Mouse (Mus musculus) hindbrain, embryonic 11.5 days (tissue): Measurements from ENCODE around the gene Wfdc10. TPM values are rescaled to one million over a fixed set of nuclear protein-coding genes. Genes with fewer than 3 reads are reported as not detected.

Experiments used
- ATAC-seq: fragments of 200-750 bp; cut with Nextera tagmentation; 2 replicates; pipeline ENCODE4 v1.8.0; 2017; ENCODE audit warnings: mild to moderate bottlenecking, moderate TSS enrichment, moderate library complexity; ENCODE audit not compliant: low FRiP score
- DNase-seq: peaks from one replicate; pipeline ENCODE4 v3.0.0-alpha.2; 2015; ENCODE audit warnings: low spot score
- H3K27ac ChIP-seq: fragments of 300-500 bp; sonication (generic); 2 replicates; pipeline ENCODE4 v1.5.1; 2014; ENCODE audit warnings: mild to moderate bottlenecking, low read depth, low read length
- H3K27me3 ChIP-seq: fragments of 300-500 bp; sonication (generic); 2 replicates; pipeline ENCODE4 v1.6.1; 2014; ENCODE audit warnings: mild to moderate bottlenecking, low read length, moderate library complexity, mixed read lengths; ENCODE audit not compliant: control insufficient read depth, insufficient read depth
- H3K36me3 ChIP-seq: fragments of 300-500 bp; sonication (generic); 2 replicates; pipeline ENCODE4 v1.6.1; 2014; ENCODE audit warnings: mild to moderate bottlenecking, low read length, moderate library complexity, mixed read lengths; ENCODE audit not compliant: control insufficient read depth, insufficient read depth
- H3K4me1 ChIP-seq: fragments of 300-500 bp; sonication (generic); replicated peaks from 2 replicates; pipeline ENCODE4 v1.6.1; 2014; ENCODE audit warnings: low read length, mixed read lengths; ENCODE audit not compliant: control insufficient read depth, insufficient read depth
- H3K4me2 ChIP-seq: fragments of 300-500 bp; sonication (generic); replicated peaks from 2 replicates; pipeline ENCODE4 v1.6.1; 2014; ENCODE audit warnings: mild to moderate bottlenecking, low read depth, low read length
- H3K4me3 ChIP-seq: fragments of 300-500 bp; sonication (generic); 2 replicates; pipeline ENCODE4 v1.5.1; 2014; ENCODE audit warnings: low read depth, low read length
- H3K9ac ChIP-seq: fragments of 300-500 bp; sonication (generic); 2 replicates; pipeline ENCODE4 v1.6.1; 2014; ENCODE audit warnings: low read depth, low read length
- H3K9me3 ChIP-seq: fragments of 300-500 bp; sonication (generic); 2 replicates; pipeline ENCODE4 v1.6.1; 2016; ENCODE audit warnings: low read length; ENCODE audit not compliant: control insufficient read depth
- WGBS: fragments of 180-500 bp; shearing (Covaris S2); extraction: QIAGEN DNeasy Blood & Tissue Kit; methylation state at CpG from one replicate; pipeline ENCODE4 v1.1.7; 2014; 5-methylcytosine and 5-hydroxymethylcytosine counted together
- polyA plus RNA-seq: library from polyadenylated mRNA; unstranded; fragments of >200 nt; fragmentation: Nextera tagmentation; extraction: Ambion mirVana; gene quantifications from 2 replicates; pipeline ENCODE4 v1.2.1, GENCODE M21; 2014

The Wfdc10 gene
- polyA plus RNA-seq, 1 experiment from 2014 or later, result not detected

DNA sequence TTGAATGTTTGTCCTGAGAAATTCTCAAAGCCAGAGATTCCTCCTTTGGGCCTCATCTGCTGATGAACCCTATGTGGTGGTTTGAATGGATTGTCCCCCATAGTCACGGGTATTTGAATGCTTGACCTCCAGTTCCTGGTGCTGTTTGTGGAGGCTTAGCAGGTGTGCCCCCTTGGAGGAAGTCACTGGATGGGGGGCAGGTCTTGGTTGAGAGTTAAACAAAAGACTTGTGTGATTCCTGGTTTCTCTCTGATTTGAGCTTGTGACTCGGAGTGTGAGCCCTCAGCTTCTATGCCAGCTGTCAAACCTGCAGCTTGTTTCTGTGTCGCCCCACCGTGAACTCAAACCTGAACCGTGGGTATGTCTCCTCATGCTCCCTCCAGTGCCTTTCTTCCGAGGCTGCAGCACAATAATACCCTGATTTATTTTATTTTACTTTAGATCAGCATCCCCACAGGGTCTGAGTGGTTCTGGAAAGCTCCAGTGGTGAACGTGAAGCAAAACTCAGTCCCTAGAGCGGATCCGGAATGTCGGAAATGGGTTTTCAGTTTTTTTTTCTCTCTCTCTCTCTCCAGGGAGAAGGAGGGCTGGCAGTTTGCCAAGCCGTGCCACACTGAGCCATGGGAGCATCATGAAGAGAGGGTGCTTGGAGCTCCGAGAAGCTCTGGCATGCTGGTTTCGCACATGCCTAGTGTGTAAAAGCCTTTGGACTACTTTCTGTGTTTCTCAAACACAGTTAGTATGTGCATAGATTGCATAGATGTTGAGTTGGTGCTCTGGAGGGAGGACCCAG, 13.8 kb upstream of the Wfdc10 start:
- H3K27ac ChIP-seq, result no peak overlapping the region
- H3K9ac ChIP-seq, result no peak overlapping the region
- no peak for ATAC-seq
- no peak overlapping the region for H3K4me3 ChIP-seq
- H3K4me2 ChIP-seq, result no peak overlapping the region
- WGBS, result 82% methylated on average over 13 of the region's 13 CpGs
- H3K4me1 ChIP-seq, result no peaks in the 10 kb centered on the region
- H3K27me3 ChIP-seq, result no peaks in the 10 kb centered on the region
- DNase-seq, result no peak
- H3K36me3 ChIP-seq, result no peaks in the 10 kb centered on the region
- H3K9me3 ChIP-seq, result no peaks in the 10 kb centered on the region

DNA sequence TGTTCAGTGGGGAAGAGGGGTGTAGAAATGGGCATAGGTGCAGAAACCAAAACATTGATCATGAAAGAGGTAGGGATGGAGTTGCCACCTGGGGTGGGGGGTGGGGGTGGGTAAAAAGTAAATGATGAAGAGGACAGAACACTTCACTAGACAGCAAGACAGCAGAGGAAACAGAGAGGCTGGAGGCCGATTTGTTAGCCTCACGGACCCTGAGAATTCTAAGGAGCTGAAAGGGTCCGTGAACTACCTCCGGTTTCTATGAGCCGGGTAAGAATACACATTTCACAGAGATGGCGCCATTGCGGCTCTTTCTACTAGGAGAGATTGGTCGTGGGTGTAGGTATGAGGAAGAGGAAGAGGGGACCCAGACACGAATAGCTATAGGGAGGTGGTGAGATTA, 637 bp downstream of the Wfdc10 start, which contains the start of gene Wfdc9:
TSS of gene Wfdc9 (minus strand) at position 101 of the 400 bp plus-strand sequence.
- 82% methylated on average over 9 of the region's 9 CpGs for WGBS
- no peak for ATAC-seq
- H3K4me3 ChIP-seq, result no peak within 1 kb of the TSS
- no peaks in the 10 kb centered on the region for H3K36me3 ChIP-seq
- no peak within 1 kb of the TSS for H3K9ac ChIP-seq
- H3K9me3 ChIP-seq, result no peaks in the 10 kb centered on the region
- H3K4me1 ChIP-seq, result no peaks in the 10 kb centered on the region
- no peaks in the 10 kb centered on the region for H3K27me3 ChIP-seq
- DNase-seq, result no peak
- no peak within 1 kb of the TSS for H3K27ac ChIP-seq
- H3K4me2 ChIP-seq, result no peak within 1 kb of the TSS

DNA sequence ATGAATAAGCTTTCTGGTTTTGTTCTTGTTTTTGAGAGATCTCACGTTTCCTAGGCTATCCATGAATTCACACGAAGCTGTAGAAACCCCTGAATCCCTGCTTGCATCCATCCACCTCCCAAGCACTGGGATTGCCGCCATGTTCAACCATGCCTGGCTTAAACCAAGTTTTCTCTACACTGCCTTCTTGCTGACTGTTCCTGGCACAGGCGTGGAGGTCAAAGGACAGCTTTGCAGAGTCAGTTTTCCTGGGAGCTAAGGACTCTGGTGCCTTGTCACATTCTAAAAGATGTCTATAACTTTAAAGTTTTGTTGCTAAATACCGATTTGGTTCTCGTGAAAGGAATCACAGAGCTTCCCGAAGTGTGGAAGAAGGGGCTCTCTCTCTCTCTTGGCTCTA, 9.0 kb downstream of the Wfdc10 start:
- Histone ChIP-seq H3K9ac (no peak overlapping the region), H3K4me3 (no peak overlapping the region), H3K36me3 (no peaks in the 10 kb centered on the region), H3K4me2 (no peak overlapping the region), H3K27ac (no peak overlapping the region), H3K4me1 (no peaks in the 10 kb centered on the region), H3K27me3 (no peaks in the 10 kb centered on the region), H3K9me3 (no peaks in the 10 kb centered on the region)
- ATAC-seq (no peak), DNase-seq (no peak)
- 89% methylated on average over 7 of the region's 7 CpGs for WGBS

DNA sequence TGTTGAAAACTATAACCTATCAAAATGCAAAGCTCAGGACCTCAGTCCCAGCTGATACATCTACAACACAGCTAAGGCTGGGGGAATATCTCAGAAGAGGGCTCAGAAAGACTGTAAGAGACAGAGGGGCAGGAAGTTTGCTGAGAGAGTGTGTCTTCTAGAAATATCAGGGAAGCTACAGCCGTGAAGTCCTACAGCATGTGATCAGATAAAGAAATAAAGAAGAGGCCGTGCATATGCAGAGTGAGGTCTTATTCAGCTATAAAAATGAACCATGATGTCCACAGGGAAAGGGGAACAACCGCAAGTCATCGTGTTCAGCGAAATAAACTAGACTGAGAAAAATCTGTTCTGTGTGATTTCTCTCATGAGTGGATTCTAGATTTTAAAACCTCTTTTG, 14.4 kb downstream of the Wfdc10 start:
- Histone ChIP-seq H3K27ac (no peak overlapping the region), H3K27me3 (no peaks in the 10 kb centered on the region), H3K4me3 (no peak overlapping the region), H3K9me3 (no peaks in the 10 kb centered on the region), H3K4me2 (no peak overlapping the region), H3K4me1 (no peaks in the 10 kb centered on the region), H3K9ac (no peak overlapping the region), H3K36me3 (no peaks in the 10 kb centered on the region)
- no peak for DNase-seq
- ATAC-seq, result no peak
- WGBS, result 86% methylated on average over 5 of the region's 5 CpGs

DNA sequence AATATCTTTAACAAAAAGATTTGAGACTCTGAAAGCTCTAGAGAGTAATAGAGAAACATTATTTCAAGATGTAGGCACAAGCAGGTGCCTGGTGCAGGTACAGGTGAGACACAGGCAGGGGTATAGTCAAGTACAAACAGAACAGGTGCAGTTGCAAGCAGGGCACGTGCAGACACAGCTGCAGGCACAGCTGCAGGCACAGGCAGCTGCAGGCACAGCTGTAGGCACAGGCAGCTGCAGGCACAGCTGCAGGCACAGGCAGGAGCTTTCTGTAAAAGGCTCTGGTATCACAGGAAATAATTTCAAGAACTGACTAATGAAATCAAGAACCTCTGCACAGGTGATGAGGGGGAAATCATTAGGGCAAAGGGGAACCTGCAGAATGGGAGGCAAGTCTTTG, 15.1 kb downstream of the Wfdc10 start:
- Histone ChIP-seq H3K9ac (no peak overlapping the region), H3K4me1 (no peaks in the 10 kb centered on the region), H3K4me3 (no peak overlapping the region), H3K9me3 (no peaks in the 10 kb centered on the region), H3K4me2 (no peak overlapping the region), H3K36me3 (no peaks in the 10 kb centered on the region), H3K27me3 (no peaks in the 10 kb centered on the region), H3K27ac (no peak overlapping the region)
- no peak for ATAC-seq
- 38% methylated on average over 1 of the region's 1 CpGs for WGBS
- DNase-seq, result no peak

DNA sequence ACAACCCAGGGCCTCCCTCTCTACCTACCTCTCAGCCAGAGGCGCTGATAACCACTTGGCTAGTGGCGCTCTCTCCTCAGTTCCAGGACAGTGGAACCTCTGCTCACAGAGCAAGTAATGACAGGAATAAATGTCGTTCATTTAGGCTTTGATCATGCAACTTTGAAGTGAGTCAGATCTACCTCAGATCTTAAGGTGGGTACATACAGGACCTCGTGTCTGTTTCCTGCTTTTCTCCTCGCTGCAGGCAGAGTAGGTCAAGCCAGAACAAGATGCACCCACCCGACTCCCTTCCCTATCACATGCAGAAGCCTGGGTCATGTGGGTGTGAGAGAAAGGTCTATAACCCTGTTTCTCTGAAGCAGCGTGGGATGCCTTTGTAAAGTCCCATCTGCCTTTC, 18.1 kb downstream of the Wfdc10 start, which contains the start of gene Wfdc11:
TSS of gene Wfdc11 (minus strand) at position 101 of the 400 bp plus-strand sequence.
- Histone ChIP-seq H3K4me2 (no peak within 1 kb of the TSS), H3K9me3 (no peaks in the 10 kb centered on the region), H3K9ac (no peak within 1 kb of the TSS), H3K36me3 (no peaks in the 10 kb centered on the region), H3K27me3 (no peaks in the 10 kb centered on the region), H3K4me3 (no peak within 1 kb of the TSS), H3K4me1 (no peaks in the 10 kb centered on the region), H3K27ac (no peak within 1 kb of the TSS)
- WGBS, result 86% methylated on average over 7 of the region's 7 CpGs
- ATAC-seq (no peak), DNase-seq (no peak)

DNA sequence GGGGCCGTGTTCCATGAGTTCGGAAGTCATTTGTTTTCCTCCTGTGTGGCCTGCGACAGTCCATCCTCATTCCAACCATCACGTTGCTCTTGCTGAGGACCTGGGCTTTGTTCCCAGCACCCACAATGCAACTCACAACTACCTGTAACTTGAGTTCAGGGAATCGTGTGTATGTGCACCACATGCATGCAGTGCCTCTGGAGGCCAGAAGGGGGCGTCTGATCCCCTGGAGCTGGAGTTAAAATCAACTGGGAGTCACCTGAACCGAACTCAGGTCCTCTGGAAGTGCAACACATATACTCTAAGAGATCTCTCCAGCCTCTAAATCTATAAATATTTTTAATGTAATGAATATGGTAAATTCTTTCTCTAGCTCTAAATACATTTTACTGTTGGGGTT, 20.3 kb downstream of the Wfdc10 start:
- H3K27me3 ChIP-seq, result no peaks in the 10 kb centered on the region
- ATAC-seq, result no peak
- WGBS, result 82% methylated on average over 7 of the region's 7 CpGs

DNA sequence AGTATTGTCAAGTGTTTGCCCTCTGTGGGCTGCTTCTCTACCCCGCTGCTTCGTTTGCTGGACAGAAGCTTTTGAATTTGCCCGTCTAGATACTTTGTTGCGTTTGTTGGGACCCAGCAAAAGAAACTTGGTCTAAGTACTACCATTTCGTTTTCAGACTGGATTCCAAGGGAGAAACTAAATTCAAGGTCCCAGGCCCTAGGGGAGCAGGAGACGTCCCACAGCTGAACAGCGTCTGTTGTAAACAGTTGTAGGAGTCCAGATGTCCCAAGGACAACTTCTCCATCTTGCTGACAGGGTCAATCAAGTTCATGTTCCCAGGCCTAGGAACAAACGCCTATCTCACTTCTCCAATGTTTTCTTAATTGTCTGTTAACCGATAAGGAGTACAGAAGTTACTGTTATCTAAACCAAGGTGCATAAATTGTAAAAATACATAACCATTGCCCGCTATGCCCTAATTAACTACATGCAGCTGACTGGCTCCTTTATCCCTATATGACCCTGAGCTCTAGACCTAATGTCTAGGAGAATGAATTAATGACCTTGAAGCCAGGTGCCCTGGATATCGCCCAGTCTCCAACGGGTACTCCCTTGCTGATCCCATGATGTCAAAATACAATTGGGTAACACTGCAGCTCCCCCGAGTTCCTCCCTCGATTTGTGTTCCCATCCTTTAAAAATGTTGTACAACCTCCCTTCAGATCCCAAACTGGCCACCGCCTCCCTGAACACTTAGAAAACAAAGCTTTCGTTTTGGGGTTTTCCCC, 21.3 kb downstream of the Wfdc10 start:
- Histone ChIP-seq H3K36me3 (no peaks in the 10 kb centered on the region), H3K27me3 (no peaks in the 10 kb centered on the region), H3K4me3 (no peak overlapping the region), H3K4me1 (no peaks in the 10 kb centered on the region), H3K9me3 (no peaks in the 10 kb centered on the region), H3K9ac (no peak overlapping the region), H3K4me2 (no peak overlapping the region), H3K27ac (no peak overlapping the region)
- ATAC-seq, result no peak
- DNase-seq, result no peak
- WGBS, result 86% methylated on average over 16 of the region's 16 CpGs

More for the DNA sequence above, 20.3 kb downstream of the Wfdc10 start:
- H3K4me2 ChIP-seq, result no peak overlapping the region
- no peak for DNase-seq
- H3K9ac ChIP-seq, result no peak overlapping the region
- no peak overlapping the region for H3K4me3 ChIP-seq
- no peaks in the 10 kb centered on the region for H3K36me3 ChIP-seq
- no peaks in the 10 kb centered on the region for H3K4me1 ChIP-seq
- no peak overlapping the region for H3K27ac ChIP-seq
- no peaks in the 10 kb centered on the region for H3K9me3 ChIP-seq
